8 mouse cellular contexts compared by ENCODE assay signal in genomic region chr2:38711421-38711861, GRCm38 (mm10). TPM values are rescaled to one million over a fixed set of nuclear protein-coding genes. Genes with fewer than 3 reads are reported as not detected.
DNase-seq lines count a peak whose midpoint lies in the region; ATAC-seq and TF ChIP-seq lines count a peak whose summit lies in the region.
"Had no signal": no experiment of that assay in that cellular context is flagged by ENCODE, and none has a peak within 500 bp of the region (broad histone marks: within the 10 kb centered on the region; RNA-seq: fewer than 3 reads in every experiment).

No protein-coding gene starts in this region.

- 2% methylated on average over 40 of the region's 40 CpGs for WGBS in hindbrain, embryonic 10.5 days
- WGBS in liver, embryonic 14.5 days (ENCODE audit: insufficient replicate concordance): 2% methylated on average over 40 of the region's 40 CpGs

- no peak overlapping the region for H3K9ac ChIP-seq in liver, embryonic 14.5 days (replicated peaks)

- TF ChIP-seq EP300 in liver, embryonic 14.5 days (IDR thresholded peaks at IDR 0.05; ENCODE audit: low read depth): no peak

- peak overlapping the region; percentile 20 for H3K4me2 ChIP-seq in liver, embryonic 14.5 days (ENCODE audit: low read depth)

- H3K27ac ChIP-seq in hindbrain, embryonic 10.5 days: peak overlapping the region; percentile 64
- H3K27ac ChIP-seq in liver, embryonic 14.5 days: no peak overlapping the region

- H3K36me3 ChIP-seq in hindbrain, embryonic 10.5 days: no peaks in the 10 kb centered on the region
- H3K36me3 ChIP-seq in liver, embryonic 14.5 days (replicated peaks; ENCODE audit: control insufficient read depth, insufficient read depth, low read depth): no peaks in the 10 kb centered on the region

- ATAC-seq in liver, embryonic 14.5 days (ENCODE audit: insufficient read depth): no peak
- ATAC-seq in erythroid progenitor cell, adult 5-6 weeks (replicated peaks; ENCODE audit: low FRiP score, poor library complexity, severe bottlenecking): no peak
- ATAC-seq in granulocyte monocyte progenitor cell, adult 5-6 weeks (replicated peaks; ENCODE audit: poor library complexity, severe bottlenecking): no peak

- TF ChIP-seq CTCF in liver, embryonic 14.5 days (IDR thresholded peaks at IDR 0.05; ENCODE audit: low read depth): no peak

- H3K27me3 ChIP-seq in hindbrain, embryonic 10.5 days (ENCODE audit: insufficient read depth, poor library complexity, severe bottlenecking): peaks cover 96% of the 10 kb centered on the region
- H3K27me3 ChIP-seq in liver, embryonic 14.5 days (ENCODE audit: control insufficient read depth, insufficient read depth, low read length): peaks cover 69% of the 10 kb centered on the region

- H3K9me3 ChIP-seq in hindbrain, embryonic 10.5 days: no peaks in the 10 kb centered on the region
- no peaks in the 10 kb centered on the region for H3K9me3 ChIP-seq in liver, embryonic 14.5 days (ENCODE audit: control insufficient read depth, low read length)

- H3K4me3 ChIP-seq in hindbrain, embryonic 10.5 days: peak overlapping the region; percentile 47
- no peak overlapping the region; a peak in 1 of 4 replicates for H3K4me3 ChIP-seq in liver, embryonic 14.5 days (ENCODE audit: insufficient read depth in 1 of 2, low read depth in 2 of 2, low read length in 2 of 2)

- peaks cover 54% of the 10 kb centered on the region for H3K4me1 ChIP-seq in hindbrain, embryonic 10.5 days (replicated peaks)
- no peaks in the 10 kb centered on the region for H3K4me1 ChIP-seq in liver, embryonic 14.5 days (replicated peaks; ENCODE audit: control insufficient read depth in 2 of 2, insufficient read depth in 2 of 2, low read length in 1 of 2)

- DNase-seq in ES-CJ7 (ENCODE audit: low read depth, low spot score) (peak; percentile 29), ZHBTc4 (ENCODE audit: low read depth, low spot score) (peak; percentile 50)
- DNase-seq in hindbrain, embryonic 10.5 days (ENCODE audit: low spot score): peak; percentile 58
- no peak for DNase-seq in liver, embryonic 14.5 days (ENCODE audit: low read depth in 3 of 3, low spot score in 3 of 3)
- no peak for DNase-seq in thymus, postnatal 10 days (ENCODE audit: low spot score in 2 of 2)

RNA-seq across cellular contexts. Expression of gene Nr5a1, which starts 2.9 kb away (rescaled TPM):
- 0.07 and 0.15 TPM in 2 replicates for polyA plus RNA-seq in hindbrain, embryonic 10.5 days (2016; fragmentation: Nextera tagmentation; extraction: Ambion mirVana)
- polyA plus RNA-seq in liver, embryonic 14.5 days (2012; rRNA removed): not detected in 2 replicates
- not detected in 2 replicates for polyA plus RNA-seq in liver, embryonic 14.5 days (2014; fragmentation: Nextera tagmentation; extraction: Ambion mirVana)
- not detected in 2 replicates for total RNA-seq in erythroid progenitor cell, adult 5-6 weeks (2015; ENCODE audit: low replicate concordance)
- not detected in 2 replicates for total RNA-seq in erythroid progenitor cell, adult 5-6 weeks (2017; ENCODE audit: low replicate concordance)
- not detected in 2 replicates for total RNA-seq in granulocyte monocyte progenitor cell, adult 5-6 weeks (2014; fragmentation: Nextera tagmentation)
- total RNA-seq in granulocyte monocyte progenitor cell, adult 5-6 weeks (2017): not detected in 2 replicates
- total RNA-seq: hematopoietic stem cell, adult 5-6 weeks had no signal

Comparison
In these comparisons a context has a peak if more than half of its experiments do, and no peak if none do; other contexts are left out.
1. DNase-seq: peak in ES-CJ7 (single experiment), ZHBTc4 (single experiment) and hindbrain, embryonic 10.5 days (single experiment); none in liver, embryonic 14.5 days (0 of 3) and thymus, postnatal 10 days (0 of 2).